Mouse (Mus musculus) thymus, postnatal 10 days (tissue): ENCODE measurements at regions not wholly inside any gene's neighbourhood (a gene's known extent, or its start where the extent isn't known, plus 50 kb on each side); places are given as distances from the start of the nearest gene placed in this dataset.
A peak's percentile ranks its signal among the peaks of the same experiment; 100 is the strongest.

Experiments used
- DNase-seq, 2 experiments: peaks; one replicate each; pipeline ENCODE4 v3.0.0; 2021; ENCODE audit warnings: low spot score in 2 of 2

- no peak for DNase-seq
These were observed 266.0 kb upstream of the Map3k7 start for GRCm38 (mm10) chr4:31697769-31698505.

- DNase-seq: no peak
These were observed 265.5 kb upstream of the Map3k7 start for GRCm38 (mm10) chr4:31698506-31698782.

GRCm38 (mm10) chr4:31699296-31699695, 264.6 kb upstream of the Map3k7 start:
- DNase-seq: no peak

GRCm38 (mm10) chr4:31714054-31714651, 249.7 kb upstream of the Map3k7 start:
- DNase-seq: no peak

GRCm38 (mm10) chr4:31723501-31723900, 240.4 kb upstream of the Map3k7 start:
- DNase-seq: no peak

- DNase-seq: no peak
These were observed 239.5 kb upstream of the Map3k7 start for GRCm38 (mm10) chr4:31724400-31724799.

- no peak for DNase-seq
These were observed 236.3 kb upstream of the Map3k7 start for GRCm38 (mm10) chr4:31727498-31728148.

- DNase-seq: no peak
These were observed 235.8 kb upstream of the Map3k7 start for GRCm38 (mm10) chr4:31728149-31728516.

GRCm38 (mm10) chr4:31743776-31744175, 220.1 kb upstream of the Map3k7 start:
- DNase-seq: no peak

- no peak for DNase-seq
These were observed 219.5 kb upstream of the Map3k7 start for GRCm38 (mm10) chr4:31744431-31744830.

GRCm38 (mm10) chr4:31753677-31754312, 210.1 kb upstream of the Map3k7 start:
- no peak for DNase-seq

GRCm38 (mm10) chr4:31757126-31757525, 206.8 kb upstream of the Map3k7 start:
- DNase-seq: no peak

GRCm38 (mm10) chr4:31760116-31760515, 203.8 kb upstream of the Map3k7 start:
- no peak for DNase-seq

- DNase-seq: no peak
These were observed 201.7 kb upstream of the Map3k7 start for GRCm38 (mm10) chr4:31762199-31762598.

GRCm38 (mm10) chr4:31768026-31768626, 195.8 kb upstream of the Map3k7 start:
- no peak for DNase-seq

GRCm38 (mm10) chr4:31769325-31769724, 194.6 kb upstream of the Map3k7 start:
- no peak for DNase-seq

GRCm38 (mm10) chr4:31786284-31786683, 177.6 kb upstream of the Map3k7 start:
- DNase-seq: no peak

- DNase-seq: no peak
These were observed 146.2 kb upstream of the Map3k7 start for GRCm38 (mm10) chr4:31817574-31818240.

- no peak for DNase-seq
These were observed 144.2 kb upstream of the Map3k7 start for GRCm38 (mm10) chr4:31819521-31820259.

GRCm38 (mm10) chr4:31823574-31824348, 140.1 kb upstream of the Map3k7 start:
- peak in 1 of 2 experiments; percentile 13 for DNase-seq
